ENCODE assay signal across 8 mouse cellular contexts in genomic region chr5:128971298-128971697, GRCm38 (mm10). TPM values are rescaled to one million over a fixed set of nuclear protein-coding genes. Genes with fewer than 3 reads are reported as not detected.
A peak's percentile ranks its signal among the peaks of the same experiment; 100 is the strongest.
DNase-seq lines count a peak whose midpoint lies in the region; ATAC-seq and TF ChIP-seq lines count a peak whose summit lies in the region.

No protein-coding gene starts in this region.

- DNase-seq in adrenal gland, adult 2 months: peak; percentile 71
- DNase-seq in embryonic facial prominence, embryonic 10.5 days (ENCODE audit: low spot score): peak; percentile 74
- DNase-seq in heart, postnatal 0 days (ENCODE audit: low spot score): peak; percentile 46
- DNase-seq in layer of hippocampus, adult 11-12 months (ENCODE audit: low spot score): peak; percentile 81
- peak; percentile 88 for DNase-seq in lung, embryonic 14.5 days
- DNase-seq in thymus, postnatal 36 days: peak; percentile 45 to 67

- TF ChIP-seq CTCF in E14TG2a.4 (conservative IDR thresholded peaks at IDR 0.05; ENCODE audit: low read length): peak; percentile 74
- TF ChIP-seq CTCF in heart, postnatal 0 days (IDR thresholded peaks at IDR 0.05; ENCODE audit: low read depth): peak; percentile 72
- TF ChIP-seq CTCF in lung, embryonic 14.5 days (IDR thresholded peaks at IDR 0.05; ENCODE audit: low read depth): peak; percentile 78

- WGBS in embryonic facial prominence, embryonic 10.5 days: 19% methylated on average over 14 of the region's 14 CpGs
- WGBS in heart, postnatal 0 days: 16% methylated on average over 14 of the region's 14 CpGs
- 14% methylated on average over 14 of the region's 14 CpGs for WGBS in lung, embryonic 14.5 days

- H3K4me1 ChIP-seq in E14TG2a.4 (replicated peaks; ENCODE audit: low read depth, low read length): peaks cover 36% of the 10 kb centered on the region
- H3K4me1 ChIP-seq in embryonic facial prominence, embryonic 10.5 days: peaks cover 8% of the 10 kb centered on the region; the same call in 1 of the 2 replicates
- no peaks in the 10 kb centered on the region for H3K4me1 ChIP-seq in heart, postnatal 0 days (ENCODE audit: control insufficient read depth, insufficient read depth)
- no peaks in the 10 kb centered on the region for H3K4me1 ChIP-seq in lung, embryonic 14.5 days (ENCODE audit: insufficient read depth)

- ATAC-seq in heart, postnatal 0 days (ENCODE audit: insufficient read depth, low read depth): peak; percentile 41; the same call in 1 of the 2 replicates
- ATAC-seq in lung, embryonic 14.5 days (ENCODE audit: insufficient read depth): peak; percentile 62; the same call in 1 of the 2 replicates
- ATAC-seq in neutrophil, adult 5-6 weeks (ENCODE audit: extremely low read depth, insufficient number of reproducible peaks, low FRiP score, poor library complexity, severe bottlenecking): 0 out of 2 replicates have a peak, but pooled peaks have one; percentile 46

- peak overlapping the region; percentile 26; the same call in 1 of the 2 replicates for H3K4me2 ChIP-seq in heart, postnatal 0 days (ENCODE audit: low read depth, low read length)
- no peak overlapping the region for H3K4me2 ChIP-seq in lung, embryonic 14.5 days

- TF ChIP-seq EP300 in heart, postnatal 0 days (IDR thresholded peaks at IDR 0.05; ENCODE audit: low read depth): no peak

- H3K9ac ChIP-seq in heart, postnatal 0 days (replicated peaks; ENCODE audit: low read depth, low read length): no peak overlapping the region
- H3K9ac ChIP-seq in lung, embryonic 14.5 days: no peak overlapping the region

- H3K4me3 ChIP-seq in E14TG2a.4 (replicated peaks; ENCODE audit: low read length): peak overlapping the region; percentile 43; the same call in 1 of the 2 replicates
- no peak overlapping the region for H3K4me3 ChIP-seq in embryonic facial prominence, embryonic 10.5 days
- no peak overlapping the region for H3K4me3 ChIP-seq in heart, postnatal 0 days (ENCODE audit: low read depth, low read length)
- no peak overlapping the region for H3K4me3 ChIP-seq in lung, embryonic 14.5 days (ENCODE audit: low read depth, low read length)

- no peak overlapping the region for H3K27ac ChIP-seq in embryonic facial prominence, embryonic 10.5 days (replicated peaks)
- H3K27ac ChIP-seq in heart, postnatal 0 days (ENCODE audit: low read depth): no peak overlapping the region
- H3K27ac ChIP-seq in lung, embryonic 14.5 days (ENCODE audit: low read depth): no peak overlapping the region

- no peaks in the 10 kb centered on the region for H3K36me3 ChIP-seq in E14TG2a.4 (ENCODE audit: insufficient read depth, low read length)
- no peaks in the 10 kb centered on the region for H3K36me3 ChIP-seq in embryonic facial prominence, embryonic 10.5 days (replicated peaks)
- no peaks in the 10 kb centered on the region for H3K36me3 ChIP-seq in heart, postnatal 0 days (replicated peaks; ENCODE audit: control insufficient read depth, insufficient read depth, low read length)
- no peaks in the 10 kb centered on the region for H3K36me3 ChIP-seq in lung, embryonic 14.5 days (ENCODE audit: insufficient read depth)

- no peaks in the 10 kb centered on the region for H3K9me3 ChIP-seq in E14TG2a.4 (ENCODE audit: low read length)
- H3K9me3 ChIP-seq in embryonic facial prominence, embryonic 10.5 days: peaks cover 4% of the 10 kb centered on the region; the same call in 1 of the 2 replicates
- no peaks in the 10 kb centered on the region for H3K9me3 ChIP-seq in heart, postnatal 0 days (replicated peaks; ENCODE audit: control insufficient read depth, low read length)
- H3K9me3 ChIP-seq in lung, embryonic 14.5 days (ENCODE audit: low read depth, low read length): no peaks in the 10 kb centered on the region

- H3K27me3 ChIP-seq in E14TG2a.4 (ENCODE audit: insufficient read depth, low read length): peaks cover 3% of the 10 kb centered on the region; the same call in 1 of the 2 replicates
- H3K27me3 ChIP-seq in embryonic facial prominence, embryonic 10.5 days (replicated peaks; ENCODE audit: low read depth, poor library complexity, severe bottlenecking): no peaks in the 10 kb centered on the region
- no peaks in the 10 kb centered on the region for H3K27me3 ChIP-seq in heart, postnatal 0 days (ENCODE audit: control insufficient read depth, insufficient read depth, low read length)
- H3K27me3 ChIP-seq in lung, embryonic 14.5 days (ENCODE audit: insufficient read depth, low read length): no peaks in the 10 kb centered on the region

RNA-seq across cellular contexts. Expression of gene Rimbp2, which starts 18.0 kb away (rescaled TPM):
- total RNA-seq in adrenal gland, adult 2 months (2021): 1 to 10 TPM; 3.8 to 7.9 TPM
- polyA plus RNA-seq in adrenal gland, adult 2 months (2012; rRNA removed): 2.0 and 3.6 TPM in 2 replicates
- polyA plus RNA-seq in embryonic facial prominence, embryonic 10.5 days (2016; fragmentation: Nextera tagmentation; extraction: Ambion mirVana): 0.33 and 0.42 TPM in 2 replicates
- total RNA-seq in heart, postnatal 0 days (2014; rRNA removed; ENCODE audit: low replicate concordance): 0.04 TPM in 1 of 2 replicates, not detected in the other
- 0.03 and 0.07 TPM in 2 replicates for polyA plus RNA-seq in heart, postnatal 0 days (2015; fragmentation: Nextera tagmentation; extraction: Ambion mirVana)
- 0.28 TPM in 1 of 2 replicates, not detected in the other for polyA plus RNA-seq in lung, embryonic 14.5 days (2014; fragmentation: Nextera tagmentation; extraction: Ambion mirVana)
- total RNA-seq in neutrophil, adult 5-6 weeks (2017): 0.12 TPM in 1 of 2 replicates, not detected in the other

RNA-seq across cellular contexts. Expression of gene Stx2, which starts 37.1 kb away (rescaled TPM):
- 10 to 100 TPM; 25.4 to 25.9 TPM for total RNA-seq in adrenal gland, adult 2 months (2021)
- polyA plus RNA-seq in adrenal gland, adult 2 months (2012; rRNA removed): 21.5 and 22.1 TPM in 2 replicates
- polyA plus RNA-seq in embryonic facial prominence, embryonic 10.5 days (2016; fragmentation: Nextera tagmentation; extraction: Ambion mirVana): 22.2 and 24.9 TPM in 2 replicates
- 19.8 and 36.8 TPM in 2 replicates for total RNA-seq in heart, postnatal 0 days (2014; rRNA removed; ENCODE audit: low replicate concordance)
- 14.6 and 16.3 TPM in 2 replicates for polyA plus RNA-seq in heart, postnatal 0 days (2015; fragmentation: Nextera tagmentation; extraction: Ambion mirVana)
- 27.1 and 28.5 TPM in 2 replicates for polyA plus RNA-seq in lung, embryonic 14.5 days (2014; fragmentation: Nextera tagmentation; extraction: Ambion mirVana)
- total RNA-seq in neutrophil, adult 5-6 weeks (2017): 23.5 and 27.7 TPM in 2 replicates

RNA-seq across cellular contexts. Expression of gene Ran, which starts 48.6 kb away (rescaled TPM):
- total RNA-seq in adrenal gland, adult 2 months (2021): 100 to 1,000 TPM; 191 to 217 TPM
- polyA plus RNA-seq in adrenal gland, adult 2 months (2012; rRNA removed): 53.7 and 71.2 TPM in 2 replicates
- 958 and 1,014 TPM in 2 replicates for polyA plus RNA-seq in embryonic facial prominence, embryonic 10.5 days (2016; fragmentation: Nextera tagmentation; extraction: Ambion mirVana)
- total RNA-seq in heart, postnatal 0 days (2014; rRNA removed; ENCODE audit: low replicate concordance): 128 and 989 TPM in 2 replicates
- polyA plus RNA-seq in heart, postnatal 0 days (2015; fragmentation: Nextera tagmentation; extraction: Ambion mirVana): 188 and 196 TPM in 2 replicates
- polyA plus RNA-seq in lung, embryonic 14.5 days (2014; fragmentation: Nextera tagmentation; extraction: Ambion mirVana): 737 and 751 TPM in 2 replicates
- 48.2 and 68.5 TPM in 2 replicates for total RNA-seq in neutrophil, adult 5-6 weeks (2017)
